In genomic region chr5:147227354-147228112, GRCm38 (mm10) we compare ENCODE assay signal across 9 mouse cellular contexts. TPM values are rescaled to one million over a fixed set of nuclear protein-coding genes. Genes with fewer than 3 reads are reported as not detected.
DNase-seq lines count a peak whose midpoint lies in the region; ATAC-seq and TF ChIP-seq lines count a peak whose summit lies in the region.
"Had no signal": no experiment of that assay in that cellular context is flagged by ENCODE, and none has a peak within 500 bp of the region (broad histone marks: within the 10 kb centered on the region; RNA-seq: fewer than 3 reads in every experiment).

No protein-coding gene starts in this region.

- no peak overlapping the region for H3K4me2 ChIP-seq in forebrain, postnatal 0 days (ENCODE audit: low read depth)
- no peak overlapping the region for H3K4me2 ChIP-seq in hindbrain, embryonic 11.5 days (replicated peaks; ENCODE audit: low read depth, low read length)

- WGBS in cerebellum, adult 2 months: 16% methylated on average over 25 of the region's 25 CpGs
- 18% methylated on average over 25 of the region's 25 CpGs for WGBS in forebrain, postnatal 0 days
- WGBS in hindbrain, embryonic 11.5 days: 19% methylated on average over 25 of the region's 25 CpGs

- H3K27me3 ChIP-seq in cerebellum, adult 2 months (ENCODE audit: control insufficient read depth, insufficient read depth, low read length): no peaks in the 10 kb centered on the region
- H3K27me3 ChIP-seq in forebrain, postnatal 0 days (ENCODE audit: insufficient read depth, low read length): peaks cover 46% of the 10 kb centered on the region
- peaks cover 40% of the 10 kb centered on the region for H3K27me3 ChIP-seq in hindbrain, embryonic 11.5 days (ENCODE audit: control insufficient read depth, insufficient read depth, low read length)

- TF ChIP-seq POLR2A in cerebellum, adult 2 months (IDR thresholded peaks at IDR 0.05; ENCODE audit: borderline replicate concordance, insufficient read depth, low read length): no peak

- DNase-seq in MEL-GATA-1-ER (ENCODE audit: extremely low read depth, low read depth): peak; percentile 42
- DNase-seq in cerebellum, adult 2 months: peak; percentile 81 to 90
- peak; percentile 86 for DNase-seq in forebrain, postnatal 0 days
- DNase-seq in hindbrain, embryonic 11.5 days (ENCODE audit: low spot score): peak; percentile 93
- peak; percentile 89 to 92 for DNase-seq in layer of hippocampus, postnatal 10 days (ENCODE audit: low spot score in 2 of 2)
- peak; percentile 88 for DNase-seq in lung, postnatal 10 days
- DNase-seq in ovary, postnatal 36 days (ENCODE audit: low spot score): peak; percentile 84
- DNase-seq in thymus, postnatal 10 days (ENCODE audit: low spot score in 2 of 2): peak; percentile 41 to 81

- H3K9ac ChIP-seq in forebrain, postnatal 0 days: no peak overlapping the region
- no peak overlapping the region for H3K9ac ChIP-seq in hindbrain, embryonic 11.5 days (ENCODE audit: low read depth, low read length)

- no peak overlapping the region for H3K27ac ChIP-seq in cerebellum, adult 2 months (ENCODE audit: insufficient read depth, low read length)
- no peak overlapping the region for H3K27ac ChIP-seq in forebrain, postnatal 0 days (ENCODE audit: low read depth, low read length)
- H3K27ac ChIP-seq in hindbrain, embryonic 11.5 days (ENCODE audit: low read depth, low read length): no peak overlapping the region

- TF ChIP-seq CTCF in cerebellum, adult 2 months (IDR thresholded peaks at IDR 0.05; ENCODE audit: borderline replicate concordance, insufficient read depth, low read depth, low read length): peak; percentile 97
- TF ChIP-seq CTCF in forebrain, postnatal 0 days (IDR thresholded peaks at IDR 0.05; ENCODE audit: low read depth): peak; percentile 96

- ATAC-seq in forebrain, postnatal 0 days: peak; percentile 82
- ATAC-seq in hindbrain, embryonic 11.5 days (ENCODE audit: low FRiP score): peak; percentile 59

- H3K36me3 ChIP-seq in forebrain, postnatal 0 days (ENCODE audit: insufficient read depth): no peaks in the 10 kb centered on the region
- H3K36me3 ChIP-seq in hindbrain, embryonic 11.5 days (ENCODE audit: control insufficient read depth, insufficient read depth, low read length): no peaks in the 10 kb centered on the region

- H3K9me3 ChIP-seq in forebrain, postnatal 0 days (ENCODE audit: low read length): no peaks in the 10 kb centered on the region
- no peaks in the 10 kb centered on the region for H3K9me3 ChIP-seq in hindbrain, embryonic 11.5 days (ENCODE audit: control insufficient read depth, low read length)
- H3K9me3 ChIP-seq: megakaryocyte, embryonic 14.5 days had no signal

- no peaks in the 10 kb centered on the region for H3K4me1 ChIP-seq in cerebellum, adult 2 months (ENCODE audit: control insufficient read depth, insufficient read depth, low read length)
- no peaks in the 10 kb centered on the region for H3K4me1 ChIP-seq in forebrain, postnatal 0 days (ENCODE audit: insufficient read depth)
- H3K4me1 ChIP-seq in hindbrain, embryonic 11.5 days (replicated peaks; ENCODE audit: control insufficient read depth, insufficient read depth, low read length): peaks cover 7% of the 10 kb centered on the region

- no peak overlapping the region for H3K4me3 ChIP-seq in cerebellum, adult 2 months (replicated peaks; ENCODE audit: insufficient read depth, low read depth, low read length)
- no peak overlapping the region for H3K4me3 ChIP-seq in forebrain, postnatal 0 days (ENCODE audit: low read depth, low read length)
- H3K4me3 ChIP-seq in hindbrain, embryonic 11.5 days (ENCODE audit: low read depth, low read length): no peak overlapping the region
- H3K4me3 ChIP-seq: megakaryocyte, embryonic 14.5 days had no signal

RNA-seq across cellular contexts. Expression of gene Gsx1, which starts 39.0 kb away (rescaled TPM):
- 0.48 and 0.51 TPM in 2 replicates for polyA plus RNA-seq in cerebellum, adult 2 months (2012; rRNA removed)
- total RNA-seq in forebrain, postnatal 0 days (2014; rRNA removed): 1.2 and 3.2 TPM in 2 replicates
- 1.2 and 1.4 TPM in 2 replicates for polyA plus RNA-seq in forebrain, postnatal 0 days (2015; fragmentation: Nextera tagmentation; extraction: Ambion mirVana)
- 6.7 and 11.3 TPM in 2 replicates for polyA plus RNA-seq in hindbrain, embryonic 11.5 days (2014; fragmentation: Nextera tagmentation; extraction: Ambion mirVana)
- 1 to 10 TPM; 1.4 to 1.6 TPM for total RNA-seq in layer of hippocampus, postnatal 10 days (2021)

RNA-seq across cellular contexts. Expression of gene Pdx1, which starts 42.2 kb away (rescaled TPM):
- polyA plus RNA-seq in cerebellum, adult 2 months (2012; rRNA removed): not detected in 2 replicates
- not detected in 2 replicates for total RNA-seq in forebrain, postnatal 0 days (2014; rRNA removed)
- polyA plus RNA-seq in forebrain, postnatal 0 days (2015; fragmentation: Nextera tagmentation; extraction: Ambion mirVana): not detected in 2 replicates
- polyA plus RNA-seq in hindbrain, embryonic 11.5 days (2014; fragmentation: Nextera tagmentation; extraction: Ambion mirVana): not detected in 2 replicates
- not detected for total RNA-seq in layer of hippocampus, postnatal 10 days (2021)

Comparison
In these comparisons a context has a peak if more than half of its experiments do, and no peak if none do; other contexts are left out.
1. DNase-seq: peak in every context shown above with its lines; median percentile 93 in hindbrain, embryonic 11.5 days; 90 in layer of hippocampus, postnatal 10 days; 88 in lung, postnatal 10 days; 86 in forebrain, postnatal 0 days; 86 in cerebellum, adult 2 months; 84 in ovary, postnatal 36 days; 61 in thymus, postnatal 10 days; 42 in MEL-GATA-1-ER.